Mouse (Mus musculus) G1E (cell line): ENCODE results near the gene Utp11.
"Not testable (repeated sequence)": the region's sequence is repeated elsewhere in the genome, so short reads cannot be mapped to it uniquely, and the experiment has no call there.

Experiments
- CTCF ChIP-seq: IDR thresholded peaks from 2 replicates; pipeline ENCODE4 v1.5.1; 2012; ENCODE audit warnings: low read depth, low read length, inconsistent platforms, mixed read lengths
- POLR2AphosphoS5 ChIP-seq: IDR thresholded peaks from 2 replicates; pipeline ENCODE4 v1.6.1; 2012; ENCODE audit warnings: low read depth, low read length, inconsistent platforms; ENCODE audit not compliant: insufficient replicate concordance
- TAL1 ChIP-seq: conservative IDR thresholded peaks from 2 replicates; pipeline ENCODE4 v1.6.1; 2012; ENCODE audit warnings: low read depth, low read length, inconsistent platforms, mixed read lengths

GRCm38 (mm10) chr4:124707381-124708199, 14.2 kb upstream of the Utp11 start:
- TF ChIP-seq CTCF, TAL1, POLR2AphosphoS5: not testable (repeated sequence)
